Mouse (Mus musculus) ovary, adult 2 months (tissue): ENCODE results near the gene Gm6526. TPM values are rescaled to one million over a fixed set of nuclear protein-coding genes. Genes with fewer than 3 reads are reported as not detected.

Experiments
- polyA plus RNA-seq: library from polyadenylated mRNA; depleted of rRNA; stranded (reverse); fragments of >200 nt; gene quantifications from 2 replicates; pipeline ENCODE4 v1.2.3, GENCODE M21; 2012; rRNA removed

Gm6526 gene
- not detected in 2 replicates for polyA plus RNA-seq

DNA sequence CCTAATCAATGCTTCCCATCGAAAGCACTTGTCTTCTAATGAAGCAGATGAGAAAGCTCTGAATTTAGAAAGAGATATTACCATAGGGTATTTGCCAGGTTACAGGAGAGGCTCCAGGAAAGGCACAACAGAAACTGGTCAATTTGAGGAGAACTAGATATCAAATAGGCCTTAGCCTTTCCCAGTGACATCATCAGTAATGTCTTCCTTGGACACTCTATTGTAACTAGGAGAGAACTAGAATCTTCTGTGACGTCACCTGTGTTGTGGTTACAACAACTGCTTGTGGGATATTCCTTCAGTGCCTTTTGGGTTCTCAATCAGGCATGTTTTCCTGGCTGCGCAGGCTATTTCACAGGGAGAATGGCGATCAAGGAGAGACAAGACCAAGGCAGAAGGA is at the start of gene Gm6526:
Gene Gm6526, plus strand, starts transcription at position 301 of the 400 bp plus-strand sequence.

DNA sequence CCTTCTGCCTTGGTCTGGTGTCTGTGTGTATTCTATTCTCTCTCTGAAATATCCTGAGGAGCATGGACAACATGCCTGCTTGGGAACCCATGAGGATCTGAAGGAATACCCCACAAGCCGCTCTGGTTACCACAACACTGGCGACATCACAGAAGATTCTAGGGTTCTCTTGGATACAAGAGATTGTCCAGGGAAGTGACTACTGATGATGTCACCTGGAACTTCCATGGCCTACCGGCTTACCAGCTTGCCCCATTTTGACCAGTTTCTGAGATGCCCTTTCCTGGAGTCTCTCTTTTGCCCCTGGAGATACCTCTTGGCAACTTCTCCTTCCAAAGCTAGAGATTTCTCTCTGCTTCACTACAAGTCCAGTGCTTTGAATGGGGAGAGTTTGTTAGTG is 20.3 kb upstream of the Gm6526 start, which contains the start of gene Gm16506:
Gene Gm16506, minus strand, starts transcription at position 101 of the 400 bp plus-strand sequence.

DNA sequence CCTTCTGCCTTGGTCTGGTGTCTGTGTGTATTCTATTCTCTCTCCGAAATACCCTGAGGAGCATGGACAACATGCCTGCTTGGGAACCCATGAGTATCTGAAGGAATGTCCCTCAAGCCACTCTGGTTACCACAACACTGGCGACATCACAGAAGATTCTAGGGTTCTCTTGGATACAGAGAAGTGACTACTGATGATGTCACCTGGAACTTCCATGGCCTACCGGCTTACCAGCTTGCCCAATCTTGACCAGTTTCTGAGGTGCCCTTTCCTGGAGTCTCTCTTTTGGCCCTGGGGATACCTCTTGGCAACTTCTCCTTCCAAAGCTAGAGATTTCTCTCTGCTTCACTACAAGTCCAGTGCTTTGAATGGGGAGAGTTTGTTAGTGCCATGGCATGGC is 37.0 kb downstream of the Gm6526 start, which contains the start of gene Gm8180:
Gene Gm8180, minus strand, starts transcription at position 101 of the 400 bp plus-strand sequence.

Other genes starting within 250 kb of the Gm6526 start
- not detected in 2 replicates for gene Gm5799, start 204.3 kb upstream of the Gm6526 start, polyA plus RNA-seq
- not detected in 2 replicates for gene Gm17654, start 168.7 kb upstream of the Gm6526 start, polyA plus RNA-seq
- not detected in 2 replicates for gene Gm10375, start 139.9 kb upstream of the Gm6526 start, polyA plus RNA-seq
- gene Gm8165, start 70.7 kb upstream of the Gm6526 start, polyA plus RNA-seq = not detected in 2 replicates
- gene Gm7324, start 50.0 kb upstream of the Gm6526 start, polyA plus RNA-seq = not detected in 2 replicates
- gene Gm16506, start 20.4 kb upstream of the Gm6526 start, polyA plus RNA-seq = not detected in 2 replicates
- not detected in 2 replicates for gene Gm8180, start 36.9 kb downstream of the Gm6526 start, polyA plus RNA-seq
- not detected in 2 replicates for gene Ear1, start 127.7 kb downstream of the Gm6526 start, polyA plus RNA-seq
- gene Ear10, start 175.7 kb downstream of the Gm6526 start, polyA plus RNA-seq = not detected in 2 replicates
- gene Gm8113, start 177.5 kb downstream of the Gm6526 start, polyA plus RNA-seq = 5.3 and 5.9 TPM in 2 replicates
- gene Ang5, start 209.2 kb downstream of the Gm6526 start, polyA plus RNA-seq = not detected in 2 replicates